Mouse (Mus musculus): ENCODE measurements at regions not wholly inside any gene's neighbourhood (a gene's known extent, or its start where the extent isn't known, plus 50 kb on each side); places are given as distances from the start of the nearest gene placed in this dataset.

- 53% methylated on average over 1 of the region's 1 CpGs for WGBS
- Histone ChIP-seq H3K79me2 (ENCODE audit: control insufficient read depth, insufficient read depth, low read length) (no peaks in the 10 kb centered on the region), H3K4me3 (ENCODE audit: insufficient read depth, low read depth, low read length) (no peak overlapping the region), H3K4me1 (ENCODE audit: control insufficient read depth, insufficient read depth, low read length) (no peaks in the 10 kb centered on the region), H3K27me3 (ENCODE audit: control insufficient read depth, insufficient read depth, low read length) (no peaks in the 10 kb centered on the region), H3K27ac (replicated peaks; ENCODE audit: insufficient read depth, low read depth, low read length) (no peak overlapping the region), H3K9ac (ENCODE audit: low read depth, low read length) (no peak overlapping the region), H3K36me3 (ENCODE audit: control insufficient read depth, insufficient read depth, low read length) (no peaks in the 10 kb centered on the region)
- DNase-seq (ENCODE audit: extremely low read depth, low read depth, low spot score) = no peak
- TF ChIP-seq CTCF (IDR thresholded peaks at IDR 0.05; ENCODE audit: low read depth, low read length) (no peak), POLR2A (IDR thresholded peaks at IDR 0.05; ENCODE audit: extremely low read depth, insufficient read depth, low read length) (no peak)
Observed at GRCm38 (mm10) chr2:21970774-21971406, 256.4 kb upstream of the Myo3a start.

- DNase-seq (ENCODE audit: extremely low read depth, low read depth, low spot score) = no peak
- Histone ChIP-seq H3K36me3 (ENCODE audit: control insufficient read depth, insufficient read depth, low read length) (no peaks in the 10 kb centered on the region), H3K4me3 (ENCODE audit: insufficient read depth, low read depth, low read length) (no peak overlapping the region), H3K9ac (ENCODE audit: low read depth, low read length) (no peak overlapping the region), H3K27me3 (ENCODE audit: control insufficient read depth, insufficient read depth, low read length) (no peaks in the 10 kb centered on the region), H3K4me1 (ENCODE audit: control insufficient read depth, insufficient read depth, low read length) (no peaks in the 10 kb centered on the region), H3K27ac (replicated peaks; ENCODE audit: insufficient read depth, low read depth, low read length) (no peak overlapping the region), H3K79me2 (ENCODE audit: control insufficient read depth, insufficient read depth, low read length) (no peaks in the 10 kb centered on the region)
- TF ChIP-seq CTCF (IDR thresholded peaks at IDR 0.05; ENCODE audit: low read depth, low read length) (no peak), POLR2A (IDR thresholded peaks at IDR 0.05; ENCODE audit: extremely low read depth, insufficient read depth, low read length) (no peak)
- WGBS = 69% methylated on average over 3 of the region's 3 CpGs
Observed at GRCm38 (mm10) chr2:21974599-21974998, 252.7 kb upstream of the Myo3a start.

- Histone ChIP-seq H3K4me1 (ENCODE audit: control insufficient read depth, insufficient read depth, low read length) (no peaks in the 10 kb centered on the region), H3K9ac (ENCODE audit: low read depth, low read length) (no peak overlapping the region), H3K4me3 (ENCODE audit: insufficient read depth, low read depth, low read length) (no peak overlapping the region), H3K27ac (replicated peaks; ENCODE audit: insufficient read depth, low read depth, low read length) (no peak overlapping the region), H3K27me3 (ENCODE audit: control insufficient read depth, insufficient read depth, low read length) (no peaks in the 10 kb centered on the region), H3K79me2 (ENCODE audit: control insufficient read depth, insufficient read depth, low read length) (no peaks in the 10 kb centered on the region), H3K36me3 (ENCODE audit: control insufficient read depth, insufficient read depth, low read length) (no peaks in the 10 kb centered on the region)
- DNase-seq (ENCODE audit: extremely low read depth, low read depth, low spot score) = no peak
- TF ChIP-seq POLR2A (IDR thresholded peaks at IDR 0.05; ENCODE audit: extremely low read depth, insufficient read depth, low read length) = no peak
- no peak for TF ChIP-seq CTCF (IDR thresholded peaks at IDR 0.05; ENCODE audit: low read depth, low read length)
- WGBS = 51% methylated on average over 1 of the region's 1 CpGs
Observed at GRCm38 (mm10) chr2:21975547-21975946, 251.8 kb upstream of the Myo3a start.

GRCm38 (mm10) chr2:21976337-21976736 is 251.0 kb upstream of the Myo3a start:
- Histone ChIP-seq H3K79me2 (ENCODE audit: control insufficient read depth, insufficient read depth, low read length) (no peaks in the 10 kb centered on the region), H3K4me3 (ENCODE audit: insufficient read depth, low read depth, low read length) (no peak overlapping the region), H3K9ac (ENCODE audit: low read depth, low read length) (no peak overlapping the region), H3K27me3 (ENCODE audit: control insufficient read depth, insufficient read depth, low read length) (no peaks in the 10 kb centered on the region), H3K27ac (replicated peaks; ENCODE audit: insufficient read depth, low read depth, low read length) (no peak overlapping the region), H3K4me1 (ENCODE audit: control insufficient read depth, insufficient read depth, low read length) (no peaks in the 10 kb centered on the region), H3K36me3 (ENCODE audit: control insufficient read depth, insufficient read depth, low read length) (no peaks in the 10 kb centered on the region)
- TF ChIP-seq CTCF (IDR thresholded peaks at IDR 0.05; ENCODE audit: low read depth, low read length) (no peak), POLR2A (IDR thresholded peaks at IDR 0.05; ENCODE audit: extremely low read depth, insufficient read depth, low read length) (no peak)
- DNase-seq (ENCODE audit: extremely low read depth, low read depth, low spot score) = no peak

GRCm38 (mm10) chr2:21976831-21977230 is 250.5 kb upstream of the Myo3a start:
- Histone ChIP-seq H3K27me3 (ENCODE audit: control insufficient read depth, insufficient read depth, low read length) (no peaks in the 10 kb centered on the region), H3K4me1 (ENCODE audit: control insufficient read depth, insufficient read depth, low read length) (no peaks in the 10 kb centered on the region), H3K27ac (replicated peaks; ENCODE audit: insufficient read depth, low read depth, low read length) (no peak overlapping the region), H3K79me2 (ENCODE audit: control insufficient read depth, insufficient read depth, low read length) (no peaks in the 10 kb centered on the region), H3K4me3 (ENCODE audit: insufficient read depth, low read depth, low read length) (no peak overlapping the region), H3K9ac (ENCODE audit: low read depth, low read length) (no peak overlapping the region), H3K36me3 (ENCODE audit: control insufficient read depth, insufficient read depth, low read length) (no peaks in the 10 kb centered on the region)
- DNase-seq (ENCODE audit: extremely low read depth, low read depth, low spot score) = no peak
- WGBS = 79% methylated on average over 2 of the region's 2 CpGs
- TF ChIP-seq POLR2A (IDR thresholded peaks at IDR 0.05; ENCODE audit: extremely low read depth, insufficient read depth, low read length) (no peak), CTCF (IDR thresholded peaks at IDR 0.05; ENCODE audit: low read depth, low read length) (no peak)

GRCm38 (mm10) chr2:21980177-21980576 is 247.1 kb upstream of the Myo3a start:
- no peaks in the 10 kb centered on the region for H3K4me1 ChIP-seq (ENCODE audit: control insufficient read depth, insufficient read depth, low read length)
- no peak for DNase-seq (ENCODE audit: extremely low read depth, low read depth, low spot score)
- H3K36me3 ChIP-seq (ENCODE audit: control insufficient read depth, insufficient read depth, low read length) = no peaks in the 10 kb centered on the region
- 86% methylated on average over 9 of the region's 9 CpGs for WGBS
- no peak overlapping the region for H3K27ac ChIP-seq (replicated peaks; ENCODE audit: insufficient read depth, low read depth, low read length)
- no peaks in the 10 kb centered on the region for H3K27me3 ChIP-seq (ENCODE audit: control insufficient read depth, insufficient read depth, low read length)
- no peak overlapping the region for H3K9ac ChIP-seq (ENCODE audit: low read depth, low read length)
- no peaks in the 10 kb centered on the region for H3K79me2 ChIP-seq (ENCODE audit: control insufficient read depth, insufficient read depth, low read length)
- no peak overlapping the region for H3K4me3 ChIP-seq (ENCODE audit: insufficient read depth, low read depth, low read length)
- TF ChIP-seq POLR2A (IDR thresholded peaks at IDR 0.05; ENCODE audit: extremely low read depth, insufficient read depth, low read length) (no peak), CTCF (IDR thresholded peaks at IDR 0.05; ENCODE audit: low read depth, low read length) (no peak)

All from liver, adult 2 months (tissue).